Mouse (Mus musculus): Measurements from ENCODE around the gene Hist1h3b. TPM values are rescaled to one million over a fixed set of nuclear protein-coding genes. Genes with fewer than 3 reads are reported as not detected.
"Not testable (repeated sequence)": the region's sequence is repeated elsewhere in the genome, so short reads cannot be mapped to it uniquely, and the experiment has no call there.

Gene Hist1h3b
- polyA plus RNA-seq, 1 experiment from 2014 or later: 13.2 TPM

DNA sequence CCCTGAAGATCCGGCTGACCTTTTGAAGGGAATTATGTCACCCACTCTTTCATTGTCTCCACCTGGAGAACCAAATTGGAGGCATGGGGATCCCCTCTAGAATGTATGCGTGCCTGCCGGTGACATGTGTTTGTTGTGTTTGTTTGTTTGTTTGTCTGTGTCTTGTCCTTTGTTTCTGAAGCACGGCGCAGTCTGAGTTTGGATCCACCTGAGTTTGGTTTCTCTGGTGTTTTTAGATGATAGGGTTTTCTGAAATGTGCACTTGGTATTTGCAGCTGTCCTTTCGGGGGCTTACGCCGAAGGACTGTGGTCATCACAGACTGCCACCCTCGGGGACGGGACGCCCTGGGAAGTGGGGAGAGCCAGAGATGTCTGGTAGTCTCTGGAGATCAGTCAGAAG lies 34.9 kb upstream of the Hist1h3b start:
- Histone ChIP-seq H3K9me3 (ENCODE audit: low read length) (no peaks in the 10 kb centered on the region), H3K4me1 (ENCODE audit: insufficient read depth, low read length) (no peaks in the 10 kb centered on the region), H3K36me3 (ENCODE audit: insufficient read depth, low read length) (no peaks in the 10 kb centered on the region), H3K4me2 (replicated peaks; ENCODE audit: low read depth, low read length) (no peak overlapping the region), H3K4me3 (ENCODE audit: low read length) (no peak overlapping the region), H3K27me3 (ENCODE audit: insufficient read depth, low read length) (no peaks in the 10 kb centered on the region), H3K27ac (ENCODE audit: low read length) (no peak overlapping the region), H3K9ac (replicated peaks; ENCODE audit: low read length) (no peak overlapping the region)
- WGBS: 55% methylated on average over 11 of the region's 11 CpGs
- no peak for ATAC-seq (ENCODE audit: low FRiP score, low TSS enrichment)

DNA sequence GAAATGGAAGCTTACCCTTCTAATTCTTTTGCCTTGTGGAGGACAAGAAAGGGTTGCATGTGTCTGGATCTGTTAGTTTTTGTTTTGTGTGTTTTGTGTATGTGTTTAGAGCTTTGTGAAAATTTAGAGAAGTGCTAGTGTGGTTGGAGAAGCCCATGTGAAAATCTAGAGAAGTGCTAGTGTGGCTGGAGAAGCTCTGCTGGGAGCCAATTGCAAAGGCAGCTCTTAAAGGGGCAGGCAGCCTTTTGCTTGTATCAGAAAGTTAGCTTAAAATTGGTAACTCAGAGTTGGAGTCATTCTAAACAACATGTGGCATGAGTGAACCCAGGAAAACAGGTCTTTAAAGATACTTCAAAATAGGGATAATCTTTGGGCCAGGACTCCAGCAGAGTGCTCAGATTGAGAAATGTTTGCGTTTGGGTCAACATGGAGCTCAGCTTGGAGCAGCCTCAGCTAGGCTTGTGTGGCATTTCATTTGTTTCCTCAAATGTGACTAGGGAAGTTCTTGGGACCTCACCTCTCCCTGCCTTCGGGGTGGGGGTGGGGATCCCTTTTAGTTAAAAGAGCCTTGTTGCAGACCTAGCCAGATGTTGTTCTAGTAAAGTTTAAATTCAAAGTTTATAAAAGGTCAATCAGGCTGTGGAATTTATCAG lies 34.3 kb upstream of the Hist1h3b start:
- ATAC-seq (ENCODE audit: low FRiP score, low TSS enrichment); H3K4me3 ChIP-seq (ENCODE audit: low read length); H3K36me3 ChIP-seq (ENCODE audit: insufficient read depth, low read length): not testable (repeated sequence)

DNA sequence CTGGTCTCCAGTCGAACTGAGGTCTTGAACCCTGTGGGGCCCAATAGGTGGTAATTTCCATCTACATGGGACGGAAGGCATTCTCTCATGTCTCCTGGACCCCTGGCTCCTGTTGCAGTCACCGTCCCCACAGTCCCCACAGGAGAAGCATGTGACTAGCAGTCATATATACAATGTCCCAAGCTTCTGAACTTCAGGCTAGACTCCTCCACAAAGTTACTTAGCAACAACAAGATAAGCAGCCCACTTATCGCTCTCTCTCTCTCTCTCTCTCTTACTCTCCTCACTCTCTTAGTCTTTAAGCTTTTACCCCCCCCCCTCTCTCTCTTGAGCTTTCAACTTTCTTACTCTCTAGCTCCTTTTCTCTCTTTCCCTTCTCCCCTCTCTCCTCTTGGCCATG lies 27.8 kb upstream of the Hist1h3b start:
- H3K4me3 ChIP-seq (ENCODE audit: low read length): no peak overlapping the region
- no peaks in the 10 kb centered on the region for H3K36me3 ChIP-seq (ENCODE audit: insufficient read depth, low read length)
- H3K9me3 ChIP-seq (ENCODE audit: low read length): no peaks in the 10 kb centered on the region
- no peak overlapping the region for H3K9ac ChIP-seq (replicated peaks; ENCODE audit: low read length)
- H3K4me2 ChIP-seq (replicated peaks; ENCODE audit: low read depth, low read length): no peak overlapping the region
- WGBS: 81% methylated on average over 4 of the region's 4 CpGs
- ATAC-seq (ENCODE audit: low FRiP score, low TSS enrichment): no peak
- H3K4me1 ChIP-seq (ENCODE audit: insufficient read depth, low read length): no peaks in the 10 kb centered on the region
- no peaks in the 10 kb centered on the region for H3K27me3 ChIP-seq (ENCODE audit: insufficient read depth, low read length)
- no peak overlapping the region for H3K27ac ChIP-seq (ENCODE audit: low read length)

More for the DNA sequence above, 34.3 kb upstream of the Hist1h3b start:
- H3K4me2 ChIP-seq (replicated peaks; ENCODE audit: low read depth, low read length); H3K9me3 ChIP-seq (ENCODE audit: low read length); H3K4me1 ChIP-seq (ENCODE audit: insufficient read depth, low read length); H3K27me3 ChIP-seq (ENCODE audit: insufficient read depth, low read length); H3K9ac ChIP-seq (replicated peaks; ENCODE audit: low read length); H3K27ac ChIP-seq (ENCODE audit: low read length): not testable (repeated sequence)
- WGBS: 28% methylated on average over 2 of the region's 2 CpGs

DNA sequence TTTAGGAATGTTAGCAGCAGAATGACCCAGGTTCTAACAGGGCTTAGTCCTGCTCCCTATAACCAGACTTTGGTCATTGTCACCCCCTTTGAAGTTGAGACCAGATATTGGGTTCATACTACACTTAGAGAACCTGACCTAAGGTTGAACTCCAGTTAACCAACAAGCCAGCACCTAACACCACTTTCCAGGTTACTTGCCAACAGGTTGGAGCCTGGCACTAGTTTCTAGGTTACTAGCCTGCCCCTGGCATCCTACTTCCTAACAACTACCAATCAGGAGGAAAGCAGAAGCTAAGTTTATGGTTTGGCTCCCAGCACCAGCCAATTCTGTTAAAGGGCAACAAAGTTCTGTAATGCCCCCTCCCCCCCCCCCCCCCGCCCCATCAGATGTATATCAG lies 26.9 kb upstream of the Hist1h3b start:
- no peak for ATAC-seq (ENCODE audit: low FRiP score, low TSS enrichment)

DNA sequence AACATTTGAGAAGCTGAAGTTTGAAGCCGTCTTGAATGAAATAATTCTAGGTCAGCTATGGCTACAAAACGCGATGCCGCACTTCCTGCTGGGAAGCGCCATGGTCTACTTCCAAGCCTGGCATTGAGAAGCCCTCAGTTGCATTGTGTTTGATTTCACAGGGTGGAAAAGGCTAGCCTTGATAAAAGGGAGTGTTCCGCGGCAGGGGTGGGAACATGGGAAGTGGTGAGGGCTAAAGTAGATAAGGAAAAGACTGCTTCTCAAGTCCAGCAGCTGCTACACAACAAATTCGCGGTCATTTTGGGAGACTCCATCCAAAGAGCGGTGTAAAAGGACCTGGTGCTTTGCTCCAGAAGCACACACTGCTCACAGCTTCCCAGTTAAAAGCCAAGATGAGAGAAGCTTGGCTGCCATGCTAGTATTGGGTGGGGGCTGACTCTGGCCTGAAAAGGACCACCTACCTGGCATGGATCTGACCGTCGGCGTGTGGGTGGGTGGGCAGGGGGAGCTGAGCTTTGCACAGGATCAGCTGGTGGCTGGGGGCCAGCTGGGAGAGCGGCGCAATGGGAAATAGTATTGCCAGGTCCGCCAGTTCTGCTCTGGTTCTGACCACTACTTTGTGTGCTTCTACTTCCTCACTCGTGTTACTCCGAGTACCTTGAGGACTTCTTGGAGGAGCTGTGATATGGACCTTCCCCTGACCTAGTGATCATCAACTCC lies 23.4 kb upstream of the Hist1h3b start:
- no peaks in the 10 kb centered on the region for H3K27me3 ChIP-seq (ENCODE audit: insufficient read depth, low read length)
- ATAC-seq (ENCODE audit: low FRiP score, low TSS enrichment): no peak
- no peaks in the 10 kb centered on the region for H3K36me3 ChIP-seq (ENCODE audit: insufficient read depth, low read length)
- no peak overlapping the region for H3K4me2 ChIP-seq (replicated peaks; ENCODE audit: low read depth, low read length)
- H3K9me3 ChIP-seq (ENCODE audit: low read length): no peaks in the 10 kb centered on the region
- H3K4me1 ChIP-seq (ENCODE audit: insufficient read depth, low read length): peaks cover 3% of the 10 kb centered on the region; the same call in 1 of the 2 replicates
- H3K4me3 ChIP-seq (ENCODE audit: low read length): no peak overlapping the region
- no peak overlapping the region for H3K9ac ChIP-seq (replicated peaks; ENCODE audit: low read length)
- WGBS: 92% methylated on average over 18 of the region's 18 CpGs
- H3K27ac ChIP-seq (ENCODE audit: low read length): no peak overlapping the region

More for the DNA sequence above, 26.9 kb upstream of the Hist1h3b start:
- H3K4me2 ChIP-seq (replicated peaks; ENCODE audit: low read depth, low read length): no peak overlapping the region
- no peaks in the 10 kb centered on the region for H3K9me3 ChIP-seq (ENCODE audit: low read length)
- no peak overlapping the region for H3K4me3 ChIP-seq (ENCODE audit: low read length)
- no CpG with 5 or more reads among the region's 1 CpGs for WGBS
- H3K27ac ChIP-seq (ENCODE audit: low read length): no peak overlapping the region
- no peaks in the 10 kb centered on the region for H3K4me1 ChIP-seq (ENCODE audit: insufficient read depth, low read length)
- H3K36me3 ChIP-seq (ENCODE audit: insufficient read depth, low read length): no peaks in the 10 kb centered on the region
- H3K27me3 ChIP-seq (ENCODE audit: insufficient read depth, low read length): no peaks in the 10 kb centered on the region
- H3K9ac ChIP-seq (replicated peaks; ENCODE audit: low read length): no peak overlapping the region

DNA sequence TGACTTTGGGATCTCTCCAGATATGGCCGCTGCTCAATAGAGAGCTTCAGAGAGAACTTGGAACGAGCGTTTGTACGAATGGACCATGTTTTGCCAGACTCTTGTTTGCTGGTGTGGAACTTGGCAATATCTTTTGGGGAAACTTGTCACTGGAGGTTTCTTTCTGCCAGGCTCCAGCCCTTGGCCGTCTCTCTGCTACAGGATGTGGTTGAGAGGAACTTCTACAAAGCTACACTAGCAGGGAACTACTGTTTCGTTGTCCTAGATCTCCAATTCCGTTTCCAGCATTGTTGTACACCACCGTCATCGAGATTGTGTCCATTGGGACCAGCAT lies 22.9 kb upstream of the Hist1h3b start:
- Histone ChIP-seq H3K36me3 (ENCODE audit: insufficient read depth, low read length) (no peaks in the 10 kb centered on the region), H3K9me3 (ENCODE audit: low read length) (no peaks in the 10 kb centered on the region), H3K27me3 (ENCODE audit: insufficient read depth, low read length) (no peaks in the 10 kb centered on the region), H3K9ac (replicated peaks; ENCODE audit: low read length) (no peak overlapping the region), H3K27ac (ENCODE audit: low read length) (no peak overlapping the region), H3K4me1 (ENCODE audit: insufficient read depth, low read length) (peaks cover 3% of the 10 kb centered on the region; the same call in 1 of the 2 replicates), H3K4me3 (ENCODE audit: low read length) (no peak overlapping the region), H3K4me2 (replicated peaks; ENCODE audit: low read depth, low read length) (no peak overlapping the region)
- no peak for ATAC-seq (ENCODE audit: low FRiP score, low TSS enrichment)
- WGBS: 94% methylated on average over 9 of the region's 9 CpGs

DNA sequence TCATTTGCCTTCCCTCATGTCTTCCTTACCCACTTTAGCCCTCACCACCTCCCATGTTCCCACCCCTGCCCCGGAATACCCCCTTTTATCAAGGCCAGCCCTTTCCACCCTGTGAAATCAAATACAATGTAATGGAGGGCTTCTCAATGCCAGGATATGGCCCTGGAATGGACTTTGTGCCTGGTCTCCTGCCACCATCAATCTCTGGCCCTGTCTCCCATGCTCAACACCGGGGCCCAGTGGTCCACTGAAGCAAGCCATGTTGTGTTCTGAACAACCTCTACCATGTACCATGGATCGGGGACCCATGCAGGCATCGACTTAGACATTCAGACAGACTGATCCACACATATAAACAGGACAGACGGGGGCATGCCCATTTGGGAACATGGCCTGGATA lies 22.4 kb upstream of the Hist1h3b start:
- Histone ChIP-seq H3K4me1 (ENCODE audit: insufficient read depth, low read length) (peaks cover 3% of the 10 kb centered on the region; the same call in 1 of the 2 replicates), H3K9me3 (ENCODE audit: low read length) (no peaks in the 10 kb centered on the region), H3K9ac (replicated peaks; ENCODE audit: low read length) (no peak overlapping the region), H3K4me2 (replicated peaks; ENCODE audit: low read depth, low read length) (no peak overlapping the region), H3K36me3 (ENCODE audit: insufficient read depth, low read length) (no peaks in the 10 kb centered on the region), H3K27me3 (ENCODE audit: insufficient read depth, low read length) (no peaks in the 10 kb centered on the region), H3K4me3 (ENCODE audit: low read length) (no peak overlapping the region), H3K27ac (ENCODE audit: low read length) (no peak overlapping the region)
- ATAC-seq (ENCODE audit: low FRiP score, low TSS enrichment): no peak
- 93% methylated on average over 5 of the region's 5 CpGs for WGBS

DNA sequence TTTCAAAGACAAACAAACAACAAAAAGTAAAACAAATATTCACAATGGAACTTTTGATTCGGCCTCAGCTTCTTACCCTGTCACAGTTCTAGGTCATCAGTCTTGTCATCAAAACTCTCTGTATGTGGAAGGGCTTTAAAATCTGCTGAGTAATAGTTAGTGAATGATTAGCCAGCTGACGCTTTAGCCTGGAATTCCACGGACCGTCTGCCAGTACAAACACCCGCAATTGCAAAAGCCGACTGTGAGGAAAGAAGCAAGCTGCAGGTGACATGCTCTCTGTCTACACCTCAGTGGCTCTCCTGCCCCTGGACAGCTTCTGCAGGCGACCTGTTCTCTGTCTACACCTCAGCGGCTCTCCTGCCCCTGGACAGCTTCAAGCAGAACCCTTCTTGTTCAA lies 21.6 kb upstream of the Hist1h3b start:
- peak overlapping the region; percentile 6; the same call in 1 of the 2 replicates for H3K4me2 ChIP-seq (replicated peaks; ENCODE audit: low read depth, low read length)
- H3K27me3 ChIP-seq (ENCODE audit: insufficient read depth, low read length): no peaks in the 10 kb centered on the region
- 20% methylated on average over 8 of the region's 8 CpGs for WGBS
- 0 out of 2 replicates have a peak overlapping the region, but pooled peaks have one; percentile 32 for H3K27ac ChIP-seq (ENCODE audit: low read length)
- peaks cover 3% of the 10 kb centered on the region; the same call in 1 of the 2 replicates for H3K4me1 ChIP-seq (ENCODE audit: insufficient read depth, low read length)
- H3K9ac ChIP-seq (replicated peaks; ENCODE audit: low read length): no peak overlapping the region
- H3K9me3 ChIP-seq (ENCODE audit: low read length): no peaks in the 10 kb centered on the region
- peak; percentile 81 for ATAC-seq (ENCODE audit: low FRiP score, low TSS enrichment)
- no peak overlapping the region for H3K4me3 ChIP-seq (ENCODE audit: low read length)
- no peaks in the 10 kb centered on the region for H3K36me3 ChIP-seq (ENCODE audit: insufficient read depth, low read length)

DNA sequence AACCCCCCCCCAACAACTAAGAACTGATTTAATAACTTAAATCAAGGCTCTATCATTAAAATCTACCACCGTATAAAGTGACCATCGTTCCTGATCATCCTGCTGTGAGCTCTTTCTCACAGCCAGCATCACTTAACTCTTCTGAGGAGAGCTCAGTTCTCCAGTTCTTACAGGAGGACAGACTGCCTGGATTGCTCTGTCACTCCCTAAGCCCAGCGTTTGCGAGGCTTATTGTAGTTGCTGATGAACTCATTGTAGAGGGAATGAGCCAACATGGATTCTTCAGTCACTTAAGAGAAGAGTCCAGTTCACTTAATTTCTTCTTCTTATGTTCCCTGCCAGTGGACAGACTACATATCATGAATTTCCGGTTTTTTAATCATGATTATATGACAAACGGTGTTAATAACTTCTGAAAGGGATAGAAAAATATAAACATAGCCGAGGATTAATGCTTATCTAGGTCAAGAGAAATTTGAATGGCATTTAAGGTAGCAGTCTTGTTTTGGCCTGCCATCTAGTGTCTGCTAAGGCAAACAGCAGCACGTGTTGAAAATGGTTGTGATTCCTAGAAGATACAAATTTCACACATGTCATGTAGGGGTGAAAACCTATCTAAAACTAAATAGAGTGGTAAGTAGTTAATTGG lies 19.8 kb upstream of the Hist1h3b start:
- H3K4me1 ChIP-seq (ENCODE audit: insufficient read depth, low read length): peaks cover 3% of the 10 kb centered on the region; the same call in 1 of the 2 replicates
- 24% methylated on average over 8 of the region's 8 CpGs for WGBS
- H3K27me3 ChIP-seq (ENCODE audit: insufficient read depth, low read length): no peaks in the 10 kb centered on the region
- ATAC-seq (ENCODE audit: low FRiP score, low TSS enrichment): no peak
- no peak overlapping the region for H3K4me3 ChIP-seq (ENCODE audit: low read length)
- H3K9ac ChIP-seq (replicated peaks; ENCODE audit: low read length): no peak overlapping the region
- no peaks in the 10 kb centered on the region for H3K9me3 ChIP-seq (ENCODE audit: low read length)
- no peak overlapping the region for H3K4me2 ChIP-seq (replicated peaks; ENCODE audit: low read depth, low read length)
- no peak overlapping the region for H3K27ac ChIP-seq (ENCODE audit: low read length)
- H3K36me3 ChIP-seq (ENCODE audit: insufficient read depth, low read length): no peaks in the 10 kb centered on the region

DNA sequence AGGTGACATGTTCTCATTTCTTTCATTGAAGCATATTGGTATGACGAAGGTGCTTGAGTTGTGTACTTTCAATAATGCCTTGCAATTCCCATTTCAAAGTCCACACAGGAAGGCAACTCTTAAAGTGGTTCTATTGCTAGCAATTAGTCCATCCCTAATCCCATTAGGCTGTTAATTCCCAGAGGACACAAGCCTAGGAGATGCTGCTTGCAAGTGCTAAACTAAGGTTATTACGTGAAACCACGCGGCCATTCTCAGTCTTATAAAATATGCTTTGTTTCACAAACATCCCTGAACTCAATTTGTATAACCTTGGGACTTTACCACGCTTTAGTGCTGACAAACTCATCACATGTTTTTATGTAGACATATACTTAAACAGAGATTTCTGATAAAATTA lies 15.0 kb upstream of the Hist1h3b start:
- no peak overlapping the region for H3K4me2 ChIP-seq (replicated peaks; ENCODE audit: low read depth, low read length)
- 0 out of 2 replicates have a peak overlapping the region, but pooled peaks have one; percentile 11 for H3K9ac ChIP-seq (replicated peaks; ENCODE audit: low read length)
- peaks cover 13% of the 10 kb centered on the region for H3K4me1 ChIP-seq (ENCODE audit: insufficient read depth, low read length)
- no peaks in the 10 kb centered on the region for H3K27me3 ChIP-seq (ENCODE audit: insufficient read depth, low read length)
- no peak overlapping the region for H3K27ac ChIP-seq (ENCODE audit: low read length)
- H3K9me3 ChIP-seq (ENCODE audit: low read length): no peaks in the 10 kb centered on the region
- ATAC-seq (ENCODE audit: low FRiP score, low TSS enrichment): no peak
- WGBS: 77% methylated on average over 5 of the region's 5 CpGs
- H3K4me3 ChIP-seq (ENCODE audit: low read length): no peak overlapping the region
- H3K36me3 ChIP-seq (ENCODE audit: insufficient read depth, low read length): no peaks in the 10 kb centered on the region
